Mouse (Mus musculus) naive thymus-derived CD4-positive, alpha-beta T cell, adult 5 months (primary cell): ENCODE data around the gene Snap25. TPM values are rescaled to one million over a fixed set of nuclear protein-coding genes. Genes with fewer than 3 reads are reported as not detected.

Experiments used
- polyA plus RNA-seq: library from polyadenylated mRNA; unstranded; fragments of 100-300 nt; shearing (Covaris generic); gene quantifications from one replicate; pipeline ENCODE4 v1.2.1, GENCODE M21; 2017

Gene Snap25
- polyA plus RNA-seq: not detected

GRCm38 (mm10) chr2:136713299-136713758 is at the start of gene Snap25:
TSS of gene Snap25 (plus strand) at chr2:136713453.

Other genes with a start within 250 kb of the Snap25 start
- 0.17 TPM for gene Ankef1, start 211.5 kb upstream of the Snap25 start, polyA plus RNA-seq
- 10.2 TPM for gene AL731706.2, start 172.2 kb downstream of the Snap25 start, polyA plus RNA-seq
- 5.7 TPM for gene Slx4ip, start 177.8 kb downstream of the Snap25 start, polyA plus RNA-seq
- 8.8 TPM for gene AL731706.1, start 177.9 kb downstream of the Snap25 start, polyA plus RNA-seq
- gene Mkks, start 177.9 kb downstream of the Snap25 start, polyA plus RNA-seq: 9.8 TPM